Mouse (Mus musculus) ES-Bruce4 (cell line): ENCODE results near the gene Olfr90. TPM values are rescaled to one million over a fixed set of nuclear protein-coding genes. Genes with fewer than 3 reads are reported as not detected.
"Not testable (repeated sequence)": the region's sequence is repeated elsewhere in the genome, so short reads cannot be mapped to it uniquely, and the experiment has no call there.

Experiments used
- H3K27ac ChIP-seq: 2 replicates; pipeline ENCODE4 v1.5.1; 2012; ENCODE audit warnings: low read length, inconsistent platforms; ENCODE audit not compliant: insufficient read depth
- H3K27me3 ChIP-seq: 2 replicates; pipeline ENCODE4 v1.6.1; 2012; ENCODE audit warnings: mild to moderate bottlenecking, low read length, inconsistent platforms; ENCODE audit not compliant: control insufficient read depth, poor library complexity, insufficient read depth, severe bottlenecking
- H3K36me3 ChIP-seq: 2 replicates; pipeline ENCODE4 v1.6.1; 2012; ENCODE audit warnings: inconsistent platforms, mild to moderate bottlenecking, low read length, moderate library complexity; ENCODE audit not compliant: control insufficient read depth, poor library complexity, insufficient read depth, severe bottlenecking
- H3K4me1 ChIP-seq: one replicate; pipeline ENCODE4 v1.8.1; 2011; ENCODE audit warnings: low read length; ENCODE audit not compliant: control insufficient read depth, insufficient read depth
- H3K4me3 ChIP-seq: 2 replicates; pipeline ENCODE4 v1.5.1; 2011; ENCODE audit warnings: low read depth, mild to moderate bottlenecking, low read length
- H3K9ac ChIP-seq: 2 replicates; pipeline ENCODE4 v1.6.1; 2012; ENCODE audit warnings: low read depth, mild to moderate bottlenecking, inconsistent platforms; ENCODE audit not compliant: poor library complexity, severe bottlenecking
- H3K9me3 ChIP-seq: replicated peaks from 2 replicates; pipeline ENCODE4 v1.6.1; 2012; ENCODE audit warnings: mild to moderate bottlenecking, low read length, inconsistent platforms; ENCODE audit not compliant: control insufficient read depth, poor library complexity, insufficient read depth, severe bottlenecking
- CTCF ChIP-seq: IDR thresholded peaks from one replicate; pipeline ENCODE4 v1.8.1; 2011; ENCODE audit warnings: low read depth, low read length
- EP300 ChIP-seq: IDR thresholded peaks from 2 replicates; pipeline ENCODE4 v1.6.1; 2011; ENCODE audit warnings: low read depth, low read length; ENCODE audit not compliant: insufficient read depth
- POLR2A ChIP-seq: IDR thresholded peaks from one replicate; pipeline ENCODE4 v1.8.1; 2011; ENCODE audit warnings: low read length; ENCODE audit not compliant: insufficient read depth
- polyA plus RNA-seq: library from polyadenylated mRNA; stranded (reverse); fragments of >200 nt; gene quantifications from 2 replicates; pipeline ENCODE4 v1.2.4, GENCODE M21; 2011; ENCODE audit warnings: low read depth; ENCODE audit not compliant: missing spikeins, insufficient read depth, insufficient read length

The Olfr90 gene
- 0.22 TPM in 1 of 2 replicates, not detected in the other for polyA plus RNA-seq

- Histone ChIP-seq H3K4me1 (no peaks in the 10 kb centered on the region), H3K9me3 (no peaks in the 10 kb centered on the region), H3K27me3 (no peaks in the 10 kb centered on the region), H3K27ac (no peak within 1 kb of the TSS), H3K4me3 (no peak within 1 kb of the TSS), H3K36me3 (no peaks in the 10 kb centered on the region), H3K9ac (no peak within 1 kb of the TSS)
- TF ChIP-seq CTCF = no peak
- TF ChIP-seq EP300 = no peak
- no peak for TF ChIP-seq POLR2A
Measured at GRCm38 (mm10) chr17:37088399-37088798, at the start of gene Olfr90. Gene Olfr90 (minus strand): TSS chr17:37088499.

GRCm38 (mm10) chr17:37131366-37131765 is 43.1 kb upstream of the Olfr90 start:
- not testable (repeated sequence) for H3K4me3 ChIP-seq, H3K9ac ChIP-seq, H3K27me3 ChIP-seq, H3K27ac ChIP-seq, H3K4me1 ChIP-seq, H3K9me3 ChIP-seq, H3K36me3 ChIP-seq

GRCm38 (mm10) chr17:37119988-37120387 is 31.7 kb upstream of the Olfr90 start, which contains the start of gene Olfr92:
Gene Olfr92 (minus strand): TSS chr17:37120088.
- no peaks in the 10 kb centered on the region for H3K4me1 ChIP-seq
- no peak within 1 kb of the TSS for H3K9ac ChIP-seq
- H3K27me3 ChIP-seq = no peaks in the 10 kb centered on the region
- no peak within 1 kb of the TSS for H3K27ac ChIP-seq
- no peaks in the 10 kb centered on the region for H3K36me3 ChIP-seq
- TF ChIP-seq EP300 (no peak), POLR2A (no peak), CTCF (no peak)
- H3K9me3 ChIP-seq = no peaks in the 10 kb centered on the region
- no peak within 1 kb of the TSS for H3K4me3 ChIP-seq

- Histone ChIP-seq H3K27me3 (no peaks in the 10 kb centered on the region), H3K36me3 (no peaks in the 10 kb centered on the region), H3K9ac (no peak within 1 kb of the TSS), H3K27ac (no peak within 1 kb of the TSS), H3K4me1 (no peaks in the 10 kb centered on the region), H3K9me3 (no peaks in the 10 kb centered on the region), H3K4me3 (no peak within 1 kb of the TSS)
- TF ChIP-seq CTCF (no peak), POLR2A (no peak), EP300 (no peak)
Measured at GRCm38 (mm10) chr17:37098178-37098577, 9.9 kb upstream of the Olfr90 start, which contains the start of gene Olfr91. Gene Olfr91 (minus strand): TSS chr17:37098278.

- Histone ChIP-seq H3K27ac (no peak overlapping the region), H3K4me1 (no peaks in the 10 kb centered on the region), H3K9ac (no peak overlapping the region), H3K9me3 (no peaks in the 10 kb centered on the region), H3K27me3 (no peaks in the 10 kb centered on the region), H3K36me3 (no peaks in the 10 kb centered on the region), H3K4me3 (no peak overlapping the region)
- no peak for TF ChIP-seq EP300
- TF ChIP-seq POLR2A = no peak
- TF ChIP-seq CTCF = no peak
Measured at GRCm38 (mm10) chr17:37093289-37093688, 5.0 kb upstream of the Olfr90 start.

GRCm38 (mm10) chr17:37092198-37092597 is 3.9 kb upstream of the Olfr90 start:
- Histone ChIP-seq H3K27ac (no peak overlapping the region), H3K27me3 (no peaks in the 10 kb centered on the region), H3K9me3 (no peaks in the 10 kb centered on the region), H3K4me3 (no peak overlapping the region), H3K4me1 (no peaks in the 10 kb centered on the region), H3K9ac (no peak overlapping the region), H3K36me3 (no peaks in the 10 kb centered on the region)
- no peak for TF ChIP-seq POLR2A
- no peak for TF ChIP-seq EP300
- TF ChIP-seq CTCF = no peak

GRCm38 (mm10) chr17:37085545-37085944 is 2.8 kb downstream of the Olfr90 start:
- TF ChIP-seq POLR2A (no peak), EP300 (no peak), CTCF (no peak)
- Histone ChIP-seq H3K36me3 (no peaks in the 10 kb centered on the region), H3K9me3 (no peaks in the 10 kb centered on the region), H3K4me1 (peaks cover 6% of the 10 kb centered on the region), H3K9ac (no peak overlapping the region), H3K4me3 (no peak overlapping the region), H3K27me3 (no peaks in the 10 kb centered on the region), H3K27ac (no peak overlapping the region)
